Mouse (Mus musculus) NIH3T3 (cell line): Measurements from ENCODE around the gene Chmp6.

ENCODE experiments used
- DNase-seq: peaks from one replicate; pipeline ENCODE4 v3.0.0-alpha.2; 2012; ENCODE audit warnings: low read depth

The Chmp6 gene

DNA sequence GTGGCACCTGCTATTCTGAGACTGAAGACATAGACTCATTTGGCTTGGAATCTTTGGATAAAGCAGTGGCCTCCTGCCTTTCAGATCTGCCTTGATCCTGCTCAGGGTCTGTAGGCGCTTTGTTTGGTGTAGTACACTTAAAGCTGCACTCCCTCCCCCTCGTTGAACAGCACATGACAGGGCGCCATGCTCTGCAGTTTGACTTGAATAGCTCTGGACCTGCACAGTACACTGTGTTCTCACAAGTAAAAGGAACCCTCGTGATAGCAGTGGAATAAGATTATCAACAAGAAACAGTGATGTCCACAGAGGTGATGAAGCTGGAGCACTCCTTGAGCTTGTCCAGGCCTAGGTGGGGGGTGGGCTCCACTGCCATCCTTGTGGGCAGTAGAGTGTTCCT lies 46.5 kb downstream of the Chmp6 start:
- no peak for DNase-seq

DNA sequence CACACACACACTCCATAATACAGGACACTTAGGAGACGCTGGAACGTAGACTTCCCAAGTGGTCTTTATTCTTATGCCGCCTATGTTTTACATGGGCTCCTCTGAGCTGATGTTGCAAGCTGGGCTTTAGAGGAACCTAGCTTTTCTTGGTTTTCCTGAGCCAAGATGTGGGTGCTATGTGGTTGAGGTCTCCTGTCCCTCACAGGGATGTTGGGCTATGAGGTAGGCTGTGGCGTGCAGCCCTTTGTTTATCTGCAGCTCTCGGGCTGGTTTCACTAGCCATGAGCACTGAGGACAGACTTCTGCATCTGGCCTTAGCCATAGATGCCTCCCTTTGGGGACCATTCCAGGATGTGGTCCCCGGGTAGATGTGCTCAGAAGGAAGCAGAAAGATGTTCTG lies 47.4 kb downstream of the Chmp6 start:
- DNase-seq: no peak

DNA sequence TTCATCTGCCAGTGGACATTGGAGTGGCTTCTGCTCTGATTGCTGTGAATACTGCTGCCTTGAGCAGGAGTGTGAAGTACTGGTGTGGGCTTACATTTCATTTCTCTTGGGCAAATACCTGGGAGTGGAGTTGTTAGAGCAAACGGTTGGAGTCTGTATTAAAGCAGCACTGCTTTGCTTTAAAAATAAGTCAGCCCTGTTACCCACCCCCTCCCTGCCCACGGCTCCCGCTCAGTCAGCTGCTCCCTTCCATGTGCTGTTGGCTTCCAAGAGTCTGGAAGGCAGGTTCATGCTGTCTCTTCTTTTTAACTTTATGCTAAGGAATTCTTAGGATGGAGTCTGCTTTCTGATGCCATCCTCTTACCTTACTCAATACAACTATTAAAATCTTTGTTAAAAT lies 48.3 kb downstream of the Chmp6 start:
- no peak for DNase-seq

DNA sequence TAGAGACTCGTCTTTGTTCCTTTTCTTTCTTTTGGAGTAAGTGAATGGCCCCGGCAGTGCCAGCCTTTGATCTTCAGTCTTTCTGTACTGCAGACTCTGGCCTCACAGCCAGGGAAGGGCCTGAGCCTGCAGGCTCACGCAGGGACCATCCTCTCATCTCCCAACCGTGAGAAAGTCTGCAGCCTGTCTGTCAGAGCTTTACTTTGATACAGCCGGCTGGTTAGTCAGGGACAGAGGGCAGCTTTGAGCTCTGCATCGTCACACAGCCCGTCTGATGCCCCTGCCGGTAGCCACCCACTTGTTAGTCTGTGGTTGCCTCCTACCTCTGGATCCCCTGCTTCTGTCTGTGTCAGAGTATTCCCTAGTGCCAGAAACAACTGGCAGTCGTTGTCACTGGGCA lies 51.8 kb downstream of the Chmp6 start:
- DNase-seq: no peak

DNA sequence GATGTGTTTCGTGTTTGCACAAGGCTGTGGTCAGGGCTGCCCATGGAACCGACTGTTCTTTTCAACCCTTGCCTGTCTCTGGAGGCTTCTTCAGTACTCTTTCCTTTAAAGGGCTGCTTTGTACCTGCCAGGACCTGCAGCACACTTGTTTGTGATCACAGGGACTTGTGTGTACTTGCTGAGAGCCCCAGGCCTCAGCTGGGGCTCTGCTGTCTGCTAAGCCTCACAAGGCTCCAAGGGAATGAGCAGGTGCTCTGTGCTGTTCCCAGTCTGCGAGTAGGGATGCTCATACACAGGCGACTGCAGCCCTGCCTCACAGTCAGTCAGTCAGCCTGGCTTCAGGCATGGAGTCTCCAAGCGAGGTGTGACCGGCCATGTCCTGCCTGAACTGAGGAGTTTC lies 53.1 kb downstream of the Chmp6 start:
- DNase-seq: no peak

DNA sequence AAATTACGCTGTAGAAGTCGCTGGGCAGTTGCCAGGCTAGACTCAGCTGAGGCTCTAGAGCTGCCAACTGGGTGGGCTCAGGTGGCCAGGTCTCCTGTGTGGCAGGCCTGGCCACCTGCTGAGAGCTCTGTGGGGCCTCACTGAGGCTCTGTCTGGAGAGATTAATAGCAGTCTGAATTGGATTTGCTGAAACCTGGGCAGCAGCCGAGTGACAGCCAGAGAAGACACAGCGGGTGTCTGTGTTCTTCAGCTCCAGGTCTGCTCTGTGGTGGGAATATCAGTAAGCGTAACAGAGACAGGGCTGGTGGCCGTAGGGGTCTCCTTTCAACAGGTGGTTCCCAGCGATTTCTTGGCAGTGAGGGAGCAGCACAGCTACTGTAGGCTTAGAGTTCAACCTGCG lies 54.2 kb downstream of the Chmp6 start:
- DNase-seq: no peak

DNA sequence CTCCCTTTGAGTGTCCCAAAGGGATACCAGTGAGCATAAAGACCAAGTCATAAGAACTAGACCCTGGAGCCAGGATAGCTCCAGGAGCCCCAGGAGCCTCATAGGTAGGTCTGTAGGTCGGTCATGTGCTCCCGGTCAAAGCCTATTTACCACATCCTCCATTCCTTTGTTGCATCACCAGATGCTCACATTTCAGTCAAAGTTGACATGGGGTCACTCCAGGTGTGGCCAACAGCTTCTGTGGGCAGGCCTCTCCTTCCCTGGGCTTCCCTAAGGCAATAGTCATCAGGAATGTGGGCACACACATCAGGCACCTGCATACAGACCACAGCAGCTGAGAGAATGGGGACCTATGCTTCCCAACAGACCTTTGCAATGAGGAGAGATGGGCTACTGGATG lies 54.7 kb downstream of the Chmp6 start:
- no peak for DNase-seq
